Mouse (Mus musculus) intestine, embryonic 16.5 days (tissue): ENCODE data around the gene Tmem141. TPM values are rescaled to one million over a fixed set of nuclear protein-coding genes. Genes with fewer than 3 reads are reported as not detected.

ENCODE experiments used
- ATAC-seq: fragments of 200-750 bp; cut with Nextera tagmentation; 2 replicates; pipeline ENCODE4 v1.8.0; 2017; ENCODE audit warnings: moderate TSS enrichment, moderate library complexity
- H3K27ac ChIP-seq: fragments of 300-500 bp; sonication (generic); 2 replicates; pipeline ENCODE4 v1.5.1; 2014; ENCODE audit warnings: mild to moderate bottlenecking, low read length
- H3K27me3 ChIP-seq: fragments of 300-500 bp; sonication (generic); replicated peaks from 2 replicates; pipeline ENCODE4 v1.6.1; 2014; ENCODE audit warnings: low read length, control low read depth, mixed read lengths; ENCODE audit not compliant: control insufficient read depth, insufficient read depth
- H3K36me3 ChIP-seq: fragments of 300-500 bp; sonication (generic); 2 replicates; pipeline ENCODE4 v1.6.1; 2014; ENCODE audit warnings: low read length, control low read depth; ENCODE audit not compliant: control insufficient read depth, insufficient read depth
- H3K4me1 ChIP-seq: fragments of 300-500 bp; sonication (generic); 2 replicates; pipeline ENCODE4 v1.6.1; 2014; ENCODE audit warnings: low read length, control low read depth, mixed read lengths; ENCODE audit not compliant: control insufficient read depth, insufficient read depth
- H3K4me2 ChIP-seq: fragments of 300-500 bp; sonication (generic); 2 replicates; pipeline ENCODE4 v1.6.1; 2014; ENCODE audit warnings: low read depth, low read length, control low read depth
- H3K4me3 ChIP-seq: fragments of 300-500 bp; sonication (generic); 2 replicates; pipeline ENCODE4 v1.5.1; 2014; ENCODE audit warnings: mild to moderate bottlenecking, low read length
- H3K9ac ChIP-seq: fragments of 300-500 bp; sonication (generic); 2 replicates; pipeline ENCODE4 v1.6.1; 2014; ENCODE audit warnings: low read depth, low read length
- H3K9me3 ChIP-seq: fragments of 300-500 bp; sonication (generic); 2 replicates; pipeline ENCODE4 v1.6.1; 2016; ENCODE audit warnings: low read length, control low read depth; ENCODE audit not compliant: control insufficient read depth
- WGBS: fragments of 180-500 bp; shearing (Covaris S2); extraction: QIAGEN DNeasy Blood & Tissue Kit; methylation state at CpG from one replicate; pipeline ENCODE4 v1.1.7; 2014; 5-methylcytosine and 5-hydroxymethylcytosine counted together
- polyA plus RNA-seq: library from polyadenylated mRNA; unstranded; fragments of >200 nt; fragmentation: Nextera tagmentation; extraction: Ambion mirVana; gene quantifications from 2 replicates; pipeline ENCODE4 v1.2.1, GENCODE M21; 2015

The Tmem141 gene
- polyA plus RNA-seq, result 25.4 and 26.6 TPM in 2 replicates

DNA sequence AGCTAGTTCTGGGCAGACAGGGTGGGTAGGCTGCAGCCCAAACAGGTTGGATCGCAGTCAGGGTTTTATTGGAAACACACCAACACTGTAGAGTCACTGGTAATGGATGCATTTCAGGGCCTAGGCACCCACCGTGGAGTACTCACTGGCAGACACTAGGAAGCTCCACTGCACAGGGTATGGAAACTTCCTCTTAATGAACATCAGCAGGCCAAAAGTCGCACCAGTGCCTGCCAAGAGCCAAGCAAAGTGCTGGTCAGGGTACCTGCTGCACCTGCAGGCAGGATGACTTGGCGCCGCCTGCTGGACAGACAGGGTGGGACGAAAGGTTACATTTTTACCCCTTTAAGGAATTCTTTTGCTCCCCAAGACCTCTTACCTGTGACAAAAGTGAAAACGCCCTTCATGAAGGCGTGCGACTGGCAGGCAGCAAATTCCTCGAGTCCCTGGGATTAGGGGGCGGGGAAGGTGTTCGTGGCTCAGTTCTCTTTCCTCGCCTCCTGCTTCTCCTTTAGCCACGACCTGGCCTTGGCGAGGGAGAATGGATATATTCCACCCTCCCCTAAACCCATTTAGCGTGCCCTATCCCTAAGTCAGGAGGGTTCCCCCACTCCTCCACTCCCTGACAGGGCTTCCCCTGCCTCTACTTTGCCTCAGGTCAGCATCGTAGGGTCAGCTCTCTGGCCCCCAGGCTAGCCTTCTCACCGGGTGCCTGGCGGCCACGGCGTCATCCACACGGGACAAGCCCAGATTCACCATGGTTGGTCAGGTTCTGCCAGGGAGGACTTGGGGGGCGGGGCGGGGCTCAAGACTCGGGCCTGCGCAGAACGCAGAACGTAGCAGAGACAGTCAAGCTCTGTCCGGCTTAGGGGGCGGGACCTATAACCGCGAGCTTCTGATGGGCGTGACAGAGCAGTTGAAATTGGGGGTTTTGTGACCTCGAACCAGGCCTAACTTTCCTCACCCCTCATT, at the start of gene Tmem141:
TSS of gene Tmem141 (minus strand) at position 777 of the 972 bp plus-strand sequence.
- Histone ChIP-seq H3K9ac (peak within 1 kb of the TSS; percentile 72), H3K4me3 (peak within 1 kb of the TSS; percentile 66), H3K27me3 (peaks cover 5% of the 10 kb centered on the region; the same call in 1 of the 2 replicates), H3K4me2 (peak within 1 kb of the TSS; percentile 90), H3K4me1 (no peaks in the 10 kb centered on the region), H3K9me3 (no peaks in the 10 kb centered on the region), H3K36me3 (no peaks in the 10 kb centered on the region), H3K27ac (0 out of 2 replicates have a peak within 1 kb of the TSS, but pooled peaks have one; percentile 61)
- ATAC-seq, result peak; percentile 96
- 5% methylated on average over 34 of the region's 34 CpGs for WGBS

DNA sequence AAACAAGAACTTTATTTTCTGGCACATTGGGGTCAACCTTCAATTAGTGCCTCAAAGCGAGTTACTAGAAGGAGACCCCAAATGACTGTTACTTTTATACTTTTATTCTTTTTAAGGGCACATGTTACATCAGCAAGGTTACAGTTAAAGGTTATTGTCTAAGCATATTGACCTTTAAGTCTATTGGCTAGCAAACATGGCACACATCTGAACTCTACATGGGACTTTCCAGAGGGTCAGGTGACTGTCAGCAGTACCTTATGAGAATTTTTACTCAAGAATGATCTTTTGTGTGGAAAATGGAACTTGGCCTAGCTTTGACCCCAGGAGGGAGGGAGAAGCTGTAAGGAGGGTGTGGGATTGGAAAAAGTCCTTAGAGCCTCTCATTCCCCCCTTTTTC, 44.7 kb upstream of the Tmem141 start:
- H3K36me3 ChIP-seq, result no peaks in the 10 kb centered on the region
- no peak overlapping the region for H3K4me3 ChIP-seq
- WGBS, result 63% methylated on average over 1 of the region's 1 CpGs
- H3K9ac ChIP-seq, result no peak overlapping the region
- H3K27ac ChIP-seq, result no peak overlapping the region
- no peaks in the 10 kb centered on the region for H3K9me3 ChIP-seq
- H3K4me1 ChIP-seq, result no peaks in the 10 kb centered on the region
- no peak overlapping the region for H3K4me2 ChIP-seq
- H3K27me3 ChIP-seq, result no peaks in the 10 kb centered on the region
- no peak for ATAC-seq

DNA sequence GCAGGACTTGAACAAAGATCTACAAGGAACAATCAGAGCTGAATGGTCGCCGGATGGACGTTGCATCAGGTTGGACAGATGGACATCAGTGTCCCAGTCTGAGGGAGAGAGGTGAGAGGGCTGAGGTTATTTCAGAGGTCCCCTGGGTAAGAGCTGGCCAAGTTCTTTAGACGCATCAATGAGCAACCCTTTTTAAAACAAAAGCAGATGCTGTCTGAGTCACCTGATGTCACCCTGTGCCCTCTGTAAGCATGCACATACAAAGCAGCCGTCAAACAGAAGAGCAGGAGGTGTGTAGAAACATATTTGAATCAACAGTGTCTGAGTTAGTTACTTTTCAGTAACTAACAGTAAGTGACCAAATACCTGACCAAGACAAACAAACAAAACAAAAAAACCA, 42.3 kb upstream of the Tmem141 start:
- H3K9ac ChIP-seq, result no peak overlapping the region
- H3K4me3 ChIP-seq, result no peak overlapping the region
- no peak overlapping the region for H3K4me2 ChIP-seq
- WGBS, result 88% methylated on average over 5 of the region's 5 CpGs
- H3K27ac ChIP-seq, result no peak overlapping the region
- H3K36me3 ChIP-seq, result no peaks in the 10 kb centered on the region
- ATAC-seq, result no peak
- H3K4me1 ChIP-seq, result no peaks in the 10 kb centered on the region
- H3K9me3 ChIP-seq, result no peaks in the 10 kb centered on the region
- no peaks in the 10 kb centered on the region for H3K27me3 ChIP-seq

DNA sequence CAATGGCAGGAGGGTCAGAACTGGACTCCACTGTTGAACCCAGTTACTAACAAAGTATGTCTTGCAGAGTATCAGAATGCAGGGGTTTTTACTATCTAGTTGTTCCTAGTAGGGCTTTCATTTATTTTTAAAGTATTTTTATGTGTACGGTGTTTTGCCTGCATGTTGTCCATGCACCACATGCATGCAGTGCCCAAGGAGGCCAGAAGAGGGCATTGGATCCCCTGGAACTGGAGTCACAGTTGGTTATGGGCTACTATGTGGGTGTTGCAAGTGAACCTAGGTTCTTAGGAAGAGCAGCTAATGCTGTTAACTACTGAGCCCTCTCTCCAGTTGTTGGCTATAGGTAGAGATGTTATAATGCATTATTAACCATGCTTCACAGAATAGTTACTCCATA, 41.7 kb upstream of the Tmem141 start:
- H3K4me1 ChIP-seq, result no peaks in the 10 kb centered on the region
- no peak overlapping the region for H3K4me2 ChIP-seq
- no peak for ATAC-seq
- 60% methylated on average over 1 of the region's 1 CpGs for WGBS
- H3K36me3 ChIP-seq, result no peaks in the 10 kb centered on the region
- H3K4me3 ChIP-seq, result no peak overlapping the region
- H3K9me3 ChIP-seq, result no peaks in the 10 kb centered on the region
- no peak overlapping the region for H3K9ac ChIP-seq
- H3K27ac ChIP-seq, result no peak overlapping the region
- no peaks in the 10 kb centered on the region for H3K27me3 ChIP-seq

DNA sequence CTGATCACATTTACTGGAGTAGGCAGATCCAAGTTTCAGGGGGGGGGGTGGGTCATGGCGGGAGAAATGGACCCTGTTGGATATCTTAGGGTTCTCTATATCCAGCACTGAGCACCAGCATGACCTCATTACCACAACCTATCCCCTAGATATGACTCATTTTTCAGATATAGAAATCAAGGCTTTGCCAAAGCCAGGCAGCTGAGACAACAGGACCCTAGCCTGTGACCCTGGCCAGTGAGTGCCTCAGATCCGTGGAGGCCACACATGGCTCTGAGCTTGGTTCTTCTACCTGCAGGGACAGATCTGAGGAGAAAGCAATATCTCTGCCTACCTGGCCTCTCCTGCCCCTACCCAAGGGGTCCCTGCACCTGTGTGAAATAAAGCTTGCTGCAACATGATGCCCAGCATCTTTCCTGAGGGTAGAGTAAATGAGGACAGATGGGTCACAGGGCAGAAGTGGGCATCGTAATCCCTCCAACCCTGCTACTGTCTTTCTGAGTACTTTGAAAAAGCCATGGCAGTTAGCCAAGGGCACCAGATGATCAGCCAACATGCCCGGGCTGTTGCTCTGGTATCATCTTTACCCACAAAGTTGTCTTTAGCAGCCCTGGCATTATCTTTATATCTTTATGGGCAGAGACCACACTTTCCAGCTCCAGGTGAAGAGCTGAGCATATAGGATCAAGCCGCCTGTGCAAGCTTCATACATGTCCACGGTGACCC, 39.6 kb upstream of the Tmem141 start:
- Histone ChIP-seq H3K4me1 (no peaks in the 10 kb centered on the region), H3K4me2 (no peak overlapping the region), H3K27ac (no peak overlapping the region), H3K27me3 (no peaks in the 10 kb centered on the region), H3K9ac (no peak overlapping the region), H3K9me3 (no peaks in the 10 kb centered on the region), H3K36me3 (no peaks in the 10 kb centered on the region), H3K4me3 (no peak overlapping the region)
- no peak for ATAC-seq
- 86% methylated on average over 6 of the region's 6 CpGs for WGBS

DNA sequence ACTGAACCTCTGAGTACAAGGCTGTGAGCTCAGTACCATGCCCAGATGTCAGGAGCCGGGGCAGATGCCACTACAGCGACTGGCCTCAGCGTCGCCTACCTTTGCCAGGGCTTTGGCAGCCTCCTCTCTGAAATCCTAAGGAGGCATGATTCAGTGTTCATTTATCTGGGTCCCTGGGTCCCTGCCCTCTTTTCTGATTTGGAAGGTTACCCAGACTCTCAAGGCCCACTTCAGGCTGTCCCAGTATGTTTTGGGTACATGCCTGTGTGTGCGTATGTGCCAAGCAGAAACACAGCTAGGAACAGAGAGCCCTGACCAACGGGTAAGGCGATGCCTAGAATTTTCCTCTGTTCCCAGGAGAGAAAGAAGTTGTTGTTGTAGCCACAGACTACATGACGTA, 38.5 kb upstream of the Tmem141 start:
- Histone ChIP-seq H3K9me3 (no peaks in the 10 kb centered on the region), H3K9ac (no peak overlapping the region), H3K27me3 (no peaks in the 10 kb centered on the region), H3K4me2 (no peak overlapping the region), H3K4me1 (no peaks in the 10 kb centered on the region), H3K27ac (no peak overlapping the region), H3K4me3 (no peak overlapping the region), H3K36me3 (no peaks in the 10 kb centered on the region)
- ATAC-seq, result no peak
- WGBS, result 84% methylated on average over 8 of the region's 8 CpGs

DNA sequence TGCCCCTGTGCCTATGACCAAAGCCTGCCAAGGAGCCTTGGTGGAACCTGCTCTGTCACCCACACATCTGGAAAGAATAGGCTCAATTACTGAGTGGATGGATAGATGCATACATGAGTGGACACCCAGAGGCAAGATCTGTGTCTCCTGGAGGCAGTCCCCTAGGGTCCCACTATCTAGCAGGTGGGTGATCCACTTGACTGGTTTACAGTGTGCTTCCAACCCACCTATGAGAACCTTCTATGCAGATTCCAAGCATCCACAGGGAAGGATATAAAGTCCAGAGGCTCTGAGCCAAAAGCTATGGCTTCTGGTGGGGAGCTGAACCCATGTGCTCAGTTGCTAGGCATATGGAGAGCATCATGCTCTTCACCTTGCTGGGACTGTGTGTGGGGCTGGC, 35.8 kb upstream of the Tmem141 start, which contains the start of gene Lcn5:
TSS of gene Lcn5 (plus strand) at position 301 of the 400 bp plus-strand sequence.
- Histone ChIP-seq H3K27me3 (no peaks in the 10 kb centered on the region), H3K27ac (no peak within 1 kb of the TSS), H3K4me3 (no peak within 1 kb of the TSS), H3K9me3 (no peaks in the 10 kb centered on the region), H3K4me1 (no peaks in the 10 kb centered on the region), H3K9ac (no peak within 1 kb of the TSS), H3K4me2 (no peak within 1 kb of the TSS), H3K36me3 (no peaks in the 10 kb centered on the region)
- no peak for ATAC-seq

DNA sequence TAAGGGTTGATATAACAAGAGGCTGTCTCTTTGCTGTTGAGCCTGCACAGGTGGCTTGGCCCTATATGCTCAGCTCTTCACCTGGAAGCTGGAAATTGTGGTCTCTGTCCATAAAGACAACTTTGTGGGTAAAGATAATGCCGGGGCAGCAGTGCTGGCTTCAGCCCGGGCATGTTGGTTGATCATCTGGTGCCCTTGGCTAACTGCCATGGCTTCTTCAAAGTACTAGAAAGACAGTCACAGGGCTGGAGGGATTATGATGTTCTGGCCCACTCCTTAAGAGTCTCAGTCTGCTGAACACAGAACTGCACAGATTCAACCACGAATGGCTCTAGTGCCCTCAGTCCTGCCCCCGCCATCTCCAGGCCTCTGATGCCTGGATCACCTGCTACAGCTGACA, 35.4 kb upstream of the Tmem141 start:
- no peaks in the 10 kb centered on the region for H3K4me1 ChIP-seq
- no peak overlapping the region for H3K4me3 ChIP-seq
- H3K9ac ChIP-seq, result no peak overlapping the region
- WGBS, result 78% methylated on average over 4 of the region's 4 CpGs
- H3K36me3 ChIP-seq, result no peaks in the 10 kb centered on the region
- H3K4me2 ChIP-seq, result no peak overlapping the region
- H3K9me3 ChIP-seq, result no peaks in the 10 kb centered on the region
- no peaks in the 10 kb centered on the region for H3K27me3 ChIP-seq
- H3K27ac ChIP-seq, result no peak overlapping the region
- ATAC-seq, result no peak

DNA sequence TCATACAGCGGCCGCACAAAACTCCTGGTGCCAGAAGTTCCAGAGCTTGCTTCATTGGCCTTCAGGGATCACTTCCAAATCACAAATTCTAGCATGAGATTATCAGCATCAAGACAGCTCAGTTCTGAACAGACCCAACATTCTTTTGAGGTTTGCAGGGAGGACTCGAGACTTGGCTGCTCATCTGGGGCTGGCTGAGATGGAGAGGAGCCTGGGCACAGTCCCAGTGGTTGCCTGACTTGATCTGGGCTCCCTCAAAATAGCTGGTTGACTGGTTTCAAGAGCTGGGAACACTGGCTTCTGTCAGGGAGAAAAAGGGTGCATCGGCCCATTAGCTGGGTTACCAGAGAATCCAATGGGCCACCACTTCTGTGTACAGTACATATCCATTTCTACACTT, 34.9 kb upstream of the Tmem141 start:
- ATAC-seq, result no peak
- Histone ChIP-seq H3K27me3 (no peaks in the 10 kb centered on the region), H3K9me3 (no peaks in the 10 kb centered on the region), H3K4me1 (no peaks in the 10 kb centered on the region), H3K27ac (no peak overlapping the region), H3K36me3 (no peaks in the 10 kb centered on the region), H3K4me3 (no peak overlapping the region), H3K9ac (no peak overlapping the region), H3K4me2 (no peak overlapping the region)
- 86% methylated on average over 4 of the region's 4 CpGs for WGBS
